ENCODE assay signal across 27 mouse cellular contexts in genomic region chr3:27991100-27991703, GRCm38 (mm10). TPM values are rescaled to one million over a fixed set of nuclear protein-coding genes. Genes with fewer than 3 reads are reported as not detected.
DNase-seq lines count a peak whose midpoint lies in the region; ATAC-seq and TF ChIP-seq lines count a peak whose summit lies in the region.
"Had no signal": no experiment of that assay in that cellular context is flagged by ENCODE, and none has a peak within 500 bp of the region (broad histone marks: within the 10 kb centered on the region; RNA-seq: fewer than 3 reads in every experiment).

No protein-coding gene starts in this region.

- 77% methylated on average over 2 of the region's 2 CpGs for WGBS in heart, embryonic 12.5 days
- WGBS in lung, adult 2 months = 58% methylated on average over 2 of the region's 2 CpGs

- no peak overlapping the region for H3K4me3 ChIP-seq in gastrocnemius, adult 2 months
- no peak overlapping the region for H3K4me3 ChIP-seq in heart, embryonic 12.5 days
- H3K4me3 ChIP-seq in lung, adult 2 months (replicated peaks; ENCODE audit: extremely low read depth, low read depth, low read length) = no peak overlapping the region
- H3K4me3 ChIP-seq: heart, embryonic 13.5 days; hindbrain, embryonic 13.5 days; limb, embryonic 12.5 days; liver, embryonic 12.5 days; midbrain, embryonic 13.5 days; neural tube, embryonic 13.5 days had no signal

- H3K9me3 ChIP-seq in heart, embryonic 12.5 days (replicated peaks) = peaks cover 5% of the 10 kb centered on the region; the same call in 1 of the 2 replicates
- H3K9me3 ChIP-seq: heart, embryonic 13.5 days; hindbrain, embryonic 13.5 days; limb, embryonic 12.5 days; liver, embryonic 12.5 days; midbrain, embryonic 13.5 days; neural tube, embryonic 13.5 days had no signal

- peaks cover 21% of the 10 kb centered on the region for H3K4me1 ChIP-seq in heart, embryonic 12.5 days (replicated peaks)
- peaks cover 6% of the 10 kb centered on the region for H3K4me1 ChIP-seq in lung, adult 2 months (ENCODE audit: control insufficient read depth, insufficient read depth, low read length)
- H3K4me1 ChIP-seq: hindbrain, embryonic 13.5 days; liver, embryonic 12.5 days; midbrain, embryonic 13.5 days had no signal

- ATAC-seq in heart, embryonic 12.5 days (ENCODE audit: insufficient number of reproducible peaks, low FRiP score) = no peak
- no peak for ATAC-seq in activated CD4-positive, CD25-positive, alpha-beta regulatory T cell, adult 4 months
- ATAC-seq: forebrain, embryonic 14.5 days; liver, embryonic 12.5 days; midbrain, embryonic 13.5 days had no signal

- H3K27ac ChIP-seq in gastrocnemius, adult 2 months = peak overlapping the region; percentile 68
- H3K27ac ChIP-seq in heart, embryonic 12.5 days (ENCODE audit: poor library complexity, severe bottlenecking) = no peak overlapping the region
- H3K27ac ChIP-seq: heart, embryonic 13.5 days; hindbrain, embryonic 13.5 days; limb, embryonic 12.5 days; liver, embryonic 12.5 days; macrophage; midbrain, embryonic 13.5 days; neural tube, embryonic 13.5 days had no signal

- H3K27me3 ChIP-seq in heart, embryonic 12.5 days (replicated peaks) = no peaks in the 10 kb centered on the region
- H3K27me3 ChIP-seq: heart, embryonic 13.5 days; hindbrain, embryonic 13.5 days; limb, embryonic 12.5 days; liver, embryonic 12.5 days; midbrain, embryonic 13.5 days; neural tube, embryonic 13.5 days had no signal

- H3K4me2 ChIP-seq in heart, embryonic 12.5 days = no peak overlapping the region
- H3K4me2 ChIP-seq: heart, embryonic 13.5 days; hindbrain, embryonic 13.5 days; limb, embryonic 12.5 days; liver, embryonic 12.5 days; midbrain, embryonic 13.5 days; neural tube, embryonic 13.5 days had no signal

- TF ChIP-seq CTCF in gastrocnemius, adult 2 months (IDR thresholded peaks at IDR 0.05) = no peak
- no peak for TF ChIP-seq CTCF in lung, adult 2 months (IDR thresholded peaks at IDR 0.05; ENCODE audit: insufficient read depth, low read length)

- H3K36me3 ChIP-seq in heart, embryonic 12.5 days = no peaks in the 10 kb centered on the region
- H3K36me3 ChIP-seq: hindbrain, embryonic 13.5 days; limb, embryonic 12.5 days; liver, embryonic 12.5 days; midbrain, embryonic 13.5 days; neural tube, embryonic 13.5 days had no signal

- intact Hi-C loops in gastrocnemius, adult 2 months (cut with DNase I) = no loop called here
- intact Hi-C loops in gastrocnemius, postnatal 36 days (cut with DNase I) = no loop called here

- no peak for TF ChIP-seq POLR2A in lung, adult 2 months (IDR thresholded peaks at IDR 0.05; ENCODE audit: borderline replicate concordance, extremely low read depth, low read depth, low read length)

- DNase-seq in gastrocnemius, adult 2 months = peak; percentile 38
- no peak for DNase-seq in gastrocnemius, postnatal 36 days
- peak; percentile 68 for DNase-seq in heart, adult 8-10 months (ENCODE audit: low spot score)
- peak; percentile 52 for DNase-seq in lung, postnatal 36 days
- no peak for DNase-seq in lung, adult 2 months
- DNase-seq in skeletal muscle tissue, adult 2 months (ENCODE audit: low read depth, low spot score) = peak; percentile 53
- DNase-seq: adrenal gland, adult 2 months; adrenal gland, postnatal 36 days; cerebellum, adult 2 months; cerebellum, postnatal 14 days; kidney, adult 11 months; kidney, postnatal 14 days; layer of hippocampus, adult 9-11 months; right cerebral cortex, postnatal 4 days; thymus, adult 2 months; thymus, postnatal 4 days had no signal

- H3K9ac ChIP-seq in heart, embryonic 12.5 days = no peak overlapping the region
- H3K9ac ChIP-seq: heart, embryonic 13.5 days; hindbrain, embryonic 13.5 days; limb, embryonic 12.5 days; liver, embryonic 12.5 days; midbrain, embryonic 13.5 days; neural tube, embryonic 13.5 days had no signal

RNA-seq across cellular contexts. Expression of gene Pld1, which starts 52.7 kb away (rescaled TPM):
- total RNA-seq in gastrocnemius, adult 2 months (2021) = 1 to 10 TPM; 4.6 to 6.1 TPM
- 1 to 10 TPM; 4.7 to 6.6 TPM for total RNA-seq in gastrocnemius, postnatal 36 days (2021)
- 10 to 100 TPM in 2 of 4 experiments, 1 to 10 TPM in 2; 8.4 to 11.4 (median 10.6) TPM for total RNA-seq in heart, adult 8-10 months (2022)
- polyA plus RNA-seq in heart, embryonic 12.5 days (2016; fragmentation: Nextera tagmentation; extraction: Ambion mirVana) = 7.6 and 8.1 TPM in 2 replicates
- polyA plus RNA-seq in lung, adult 2 months (2012; rRNA removed) = 5.9 and 9.0 TPM in 2 replicates
- polyA plus RNA-seq in activated CD4-positive, CD25-positive, alpha-beta regulatory T cell, adult 4 months (2017; shearing (Covaris generic)) = under 1 TPM; 0.11 to 0.25 TPM
- total RNA-seq: MEL had no signal

Comparison
In these comparisons a context has a peak if more than half of its experiments do, and no peak if none do; other contexts are left out.
1. DNase-seq: peak in gastrocnemius, adult 2 months (single experiment), heart, adult 8-10 months (single experiment), lung, postnatal 36 days (single experiment) and skeletal muscle tissue, adult 2 months (single experiment); none in gastrocnemius, postnatal 36 days (0 of 2) and lung, adult 2 months (single experiment).